Mouse (Mus musculus) erythroid progenitor cell, adult 5-6 weeks (primary cell): Measurements from ENCODE around the gene Tnfrsf23. TPM values are rescaled to one million over a fixed set of nuclear protein-coding genes. Genes with fewer than 3 reads are reported as not detected.
"Not testable (repeated sequence)": the region's sequence is repeated elsewhere in the genome, so short reads cannot be mapped to it uniquely, and the experiment has no call there.

Source experiments
- ATAC-seq: replicated peaks from 2 replicates; pipeline ENCODE4 v1.8.0; 2016; ENCODE audit warnings: moderate number of reproducible peaks, mild to moderate bottlenecking, moderate TSS enrichment, inconsistent platforms; ENCODE audit not compliant: poor library complexity, low FRiP score, severe bottlenecking
- total RNA-seq, 2 experiments: library from RNA; stranded (forward) in 1 of 2; stranded (reverse) in 1 of 2; fragments of 150-400 nt in 1 of 2; fragments of 186-747, 209-891 nt in 1 of 2; gene quantifications; 2 replicates each; pipeline versions ENCODE4 v1.2.3 to v1.2.4; 2015 to 2017; ENCODE audit warnings: low replicate concordance in 2 of 2

Gene Tnfrsf23
- total RNA-seq, 2 experiments from 2014 or later = 0.30 TPM; not detected in 1

DNA sequence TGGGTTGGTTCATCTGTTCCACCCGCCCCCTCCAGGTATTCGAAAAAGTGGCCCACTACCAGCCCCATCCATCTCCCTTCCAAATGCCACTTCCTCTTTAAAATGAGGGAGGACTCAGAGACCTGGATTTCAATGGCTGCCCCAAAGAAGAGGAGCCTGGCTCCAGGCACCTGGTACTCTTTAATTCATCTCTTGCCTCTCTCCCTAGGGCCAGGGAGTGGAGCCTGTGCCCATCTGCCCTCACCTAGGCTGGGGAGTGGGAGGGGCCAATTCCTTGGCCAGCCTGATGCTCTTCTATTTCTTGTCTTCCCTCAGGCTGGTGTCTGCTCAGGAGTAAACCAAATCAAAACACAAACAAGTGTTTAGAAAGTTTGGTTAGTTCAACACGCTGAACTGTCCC lies 1.0 kb upstream of the Tnfrsf23 start:
- not testable (repeated sequence) for ATAC-seq

DNA sequence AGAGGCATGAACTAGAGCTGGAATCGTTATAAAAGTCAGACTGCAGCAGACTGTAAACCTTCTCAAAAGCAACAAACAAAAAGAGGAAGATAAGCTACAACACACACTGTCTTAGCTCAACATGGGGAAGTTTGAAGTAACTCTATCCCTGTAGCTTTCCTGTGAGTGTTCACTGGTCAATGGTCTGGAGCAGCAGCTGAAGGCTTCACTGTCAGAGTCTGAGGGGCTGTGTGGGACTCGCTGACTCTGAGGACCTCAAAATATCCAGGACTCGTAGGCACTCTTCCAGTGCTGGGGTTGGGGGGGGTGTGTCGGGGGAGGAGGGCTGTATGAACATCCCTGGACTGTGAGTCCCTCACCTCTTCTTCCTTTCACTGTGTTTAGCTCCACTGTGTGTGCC lies 519 bp upstream of the Tnfrsf23 start:
- not testable (repeated sequence) for ATAC-seq

DNA sequence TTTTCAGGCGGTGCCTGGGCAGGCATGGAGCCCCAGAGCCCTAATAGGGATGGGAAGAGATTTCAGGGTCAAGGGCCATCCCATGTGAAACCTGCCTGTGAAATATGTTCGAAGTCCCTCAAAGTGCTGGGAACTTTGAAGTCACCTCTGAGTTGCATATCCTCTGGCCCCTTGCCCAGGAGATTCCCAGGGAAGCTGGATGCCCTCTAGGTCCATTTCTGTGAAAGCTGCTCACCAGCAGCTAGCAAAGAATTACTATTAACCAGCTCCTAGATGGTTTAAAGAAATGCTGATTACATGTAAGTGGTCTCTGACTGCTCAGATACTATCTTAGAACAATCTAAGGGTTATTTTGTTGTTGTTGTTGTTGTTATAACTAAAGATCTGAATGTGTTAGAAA lies 1.1 kb downstream of the Tnfrsf23 start:
- ATAC-seq = not testable (repeated sequence)

DNA sequence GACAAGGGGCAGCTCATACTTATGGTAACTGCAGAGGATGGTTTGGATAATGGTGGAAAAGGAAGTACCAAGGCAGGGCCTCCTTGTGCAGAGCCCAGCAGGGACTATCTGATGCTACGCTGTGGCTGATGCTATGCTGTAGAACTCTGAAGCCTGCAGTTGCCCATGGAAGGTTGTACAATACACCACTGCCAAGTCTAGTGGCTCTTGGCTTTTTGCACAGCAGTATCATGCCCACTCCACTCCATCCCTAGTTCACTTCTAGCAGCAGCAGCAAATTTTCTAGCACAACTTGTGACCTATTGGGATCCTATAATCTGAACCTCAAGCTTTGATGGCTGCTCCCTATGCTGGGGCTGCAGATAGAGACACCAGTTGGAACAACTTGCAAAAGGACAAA lies 4.1 kb downstream of the Tnfrsf23 start:
- ATAC-seq = no peak

DNA sequence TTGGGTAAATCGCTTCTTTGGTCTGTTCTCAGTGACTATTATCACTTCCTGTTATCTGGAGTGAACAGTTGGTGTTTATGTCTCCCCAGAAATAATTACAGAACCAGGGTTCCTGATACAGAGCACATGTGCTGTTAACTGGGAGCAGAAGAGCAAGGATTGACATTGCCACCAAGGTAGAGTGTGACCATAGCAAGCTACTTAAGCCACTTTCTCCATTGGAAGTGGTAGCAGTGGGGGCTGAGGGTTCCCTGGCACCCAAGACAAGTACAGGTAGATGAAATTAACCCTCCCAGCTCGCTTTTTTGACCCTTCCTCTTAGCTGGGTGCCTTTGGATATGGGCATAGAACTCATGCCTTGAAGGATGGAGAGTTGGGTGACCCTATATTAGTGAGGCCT lies 4.8 kb downstream of the Tnfrsf23 start:
- ATAC-seq = not testable (repeated sequence)

DNA sequence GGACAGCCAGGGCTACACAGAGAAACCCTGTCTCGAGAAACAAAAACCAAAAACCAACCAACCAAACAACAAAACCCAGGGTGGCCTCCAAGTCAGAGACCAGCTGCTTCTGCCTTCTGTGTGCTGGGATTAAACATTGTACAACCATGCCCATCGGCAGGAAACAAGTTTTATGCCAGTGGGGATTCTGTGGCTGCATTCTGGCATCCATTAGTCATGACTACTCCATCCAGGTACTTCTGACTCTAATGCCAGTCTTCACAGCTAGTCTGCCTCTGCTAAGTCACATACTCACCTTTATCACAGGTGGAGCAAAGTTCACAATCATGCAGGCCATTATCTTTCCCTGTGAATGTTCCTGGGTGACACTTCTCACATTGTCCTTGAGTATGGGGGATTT lies 6.0 kb downstream of the Tnfrsf23 start:
- ATAC-seq = not testable (repeated sequence)

DNA sequence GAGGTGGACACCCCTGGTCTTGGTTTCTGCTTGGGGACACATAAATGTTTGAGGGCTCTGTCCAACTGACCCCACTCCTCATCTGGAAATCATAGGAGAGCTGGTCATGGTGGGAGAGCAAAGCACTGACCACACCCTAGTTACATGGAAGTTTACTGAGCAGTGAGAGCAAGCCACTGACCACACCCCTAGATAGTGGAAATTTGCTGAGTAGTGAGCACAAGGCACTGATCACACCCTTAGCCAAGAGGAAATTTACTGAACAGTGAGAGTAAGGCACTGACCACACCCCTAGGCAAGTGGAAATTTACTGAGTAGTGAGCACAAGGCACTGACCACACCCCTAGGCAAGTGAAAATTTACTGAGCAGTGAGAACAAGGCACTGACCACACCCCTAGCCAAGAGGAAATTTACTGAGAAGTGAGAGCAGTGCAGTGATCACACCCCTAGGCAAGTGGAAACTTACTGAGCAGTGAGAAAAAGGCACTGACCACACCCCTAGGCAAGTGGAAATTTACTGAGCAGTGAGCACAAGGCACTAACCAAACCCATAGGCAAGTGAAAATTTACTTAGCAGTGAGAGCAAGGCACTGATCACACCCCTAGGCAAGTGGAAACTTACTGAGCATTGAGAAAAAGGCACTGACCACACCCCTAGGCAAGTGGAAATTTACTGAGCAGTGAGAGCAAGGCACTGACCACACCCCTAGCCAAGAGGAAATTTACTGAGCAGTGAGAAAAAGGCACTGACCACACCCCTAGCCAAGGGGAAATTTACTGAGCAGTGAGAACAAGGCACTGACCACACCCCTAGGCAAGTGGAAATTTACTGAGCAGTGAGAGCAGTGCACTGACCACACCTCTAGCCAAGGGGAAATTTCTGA lies 19.0 kb downstream of the Tnfrsf23 start:
- peak; percentile 70 for ATAC-seq

DNA sequence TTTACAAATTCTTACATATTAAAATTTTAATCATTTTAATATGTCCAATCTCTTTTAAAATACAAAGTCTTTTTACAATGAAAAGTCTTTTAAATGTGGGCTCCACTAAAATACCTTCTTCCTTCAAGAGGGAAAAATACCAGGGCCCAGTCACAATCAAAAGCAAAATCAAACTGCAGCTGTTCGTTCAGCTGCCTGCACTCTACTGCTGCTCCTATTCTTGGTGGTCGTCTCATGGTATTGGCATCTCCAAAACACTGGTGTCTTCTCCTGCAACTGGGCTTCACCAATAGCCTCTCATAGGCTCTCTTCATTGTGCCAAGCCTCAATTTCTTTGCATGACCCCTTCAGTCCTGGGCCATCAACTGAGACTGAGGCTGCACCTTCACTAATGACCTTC lies 22.2 kb downstream of the Tnfrsf23 start:
- no peak for ATAC-seq

DNA sequence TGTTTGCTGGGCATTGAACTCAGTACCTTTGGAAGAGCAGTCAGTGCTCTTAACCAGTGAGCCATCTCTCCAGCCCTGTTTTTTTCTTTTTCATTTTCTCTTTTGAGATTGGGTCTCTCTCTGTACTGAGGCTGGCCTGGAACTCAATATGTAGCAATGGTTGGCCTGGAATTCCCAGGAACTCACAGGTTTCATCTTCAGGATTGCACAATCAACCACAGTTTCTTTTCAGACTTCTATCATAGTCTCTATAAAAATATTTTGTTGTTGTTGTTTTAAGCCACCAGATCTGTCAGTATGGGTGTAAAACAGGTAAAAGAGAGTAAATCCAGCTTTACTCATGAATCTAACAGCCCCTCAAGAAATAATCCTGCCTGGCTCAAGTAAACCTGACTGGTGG lies 24.9 kb downstream of the Tnfrsf23 start:
- ATAC-seq = no peak

DNA sequence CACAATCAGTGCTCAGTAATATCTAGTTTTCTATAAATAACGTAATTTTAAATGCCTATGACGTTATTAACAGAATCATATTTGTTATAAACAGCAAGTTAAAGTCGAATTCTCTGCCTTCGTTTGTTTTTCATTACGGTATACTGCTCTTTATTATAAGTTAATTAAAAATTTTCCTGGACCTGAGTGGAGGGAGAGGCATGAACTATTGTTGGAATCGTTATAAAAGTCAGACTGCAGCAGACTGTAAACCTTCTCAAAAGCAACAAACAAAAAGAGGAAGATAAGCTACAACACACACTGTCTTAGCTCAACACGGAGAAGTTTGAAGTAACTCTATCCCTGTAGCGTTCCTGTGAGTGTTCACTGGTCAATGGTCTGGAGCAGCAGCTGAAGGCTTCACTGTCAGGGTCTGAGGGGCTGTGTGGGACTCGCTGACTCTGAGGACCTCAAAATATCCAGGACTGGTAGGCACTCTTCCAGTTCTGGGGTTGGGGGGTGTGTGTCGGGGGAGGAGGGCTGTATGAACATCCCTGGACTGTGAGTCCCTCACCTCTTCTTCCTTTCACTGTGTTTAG lies 35.8 kb downstream of the Tnfrsf23 start:
- ATAC-seq = not testable (repeated sequence)

DNA sequence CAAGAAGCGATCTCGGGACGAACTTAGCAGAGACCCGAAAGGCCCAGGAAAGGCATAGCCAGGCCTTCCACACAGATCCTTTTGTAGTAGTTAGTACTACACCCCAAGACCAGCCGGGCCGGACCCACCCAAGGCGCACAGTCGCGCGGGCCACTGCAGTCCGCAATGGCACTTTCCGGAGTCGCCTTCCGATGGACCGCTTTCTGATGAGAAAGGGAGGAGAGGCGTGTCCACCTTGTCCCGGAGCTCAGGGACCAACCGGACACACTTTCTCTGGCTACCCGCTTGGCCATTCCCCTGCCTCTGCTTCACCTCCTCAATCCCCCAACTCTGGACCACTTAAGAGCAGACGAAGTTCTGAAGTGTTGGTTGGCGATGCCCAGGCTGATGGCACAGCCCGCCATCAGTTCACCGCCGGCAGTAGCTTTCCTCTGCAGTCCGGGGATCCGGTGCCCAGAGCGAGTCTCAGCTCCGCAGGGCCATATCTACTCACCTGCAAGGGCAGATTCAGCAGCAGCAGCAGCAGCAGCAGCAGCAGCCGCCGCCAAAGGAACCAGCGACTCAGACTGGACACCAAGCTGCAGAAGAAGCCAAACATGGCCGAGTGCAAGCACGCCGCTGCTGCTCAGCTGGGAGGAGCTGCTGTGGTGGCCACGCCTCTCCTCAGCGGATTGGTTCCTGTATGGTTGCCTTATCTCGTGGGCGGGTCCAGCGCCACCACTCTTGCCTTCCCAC lies 36.5 kb downstream of the Tnfrsf23 start, which contains the start of gene Tnfrsf22:
Gene Tnfrsf22, minus strand, starts transcription at position 628 of the 735 bp plus-strand sequence.
- peak; percentile 99 for ATAC-seq

DNA sequence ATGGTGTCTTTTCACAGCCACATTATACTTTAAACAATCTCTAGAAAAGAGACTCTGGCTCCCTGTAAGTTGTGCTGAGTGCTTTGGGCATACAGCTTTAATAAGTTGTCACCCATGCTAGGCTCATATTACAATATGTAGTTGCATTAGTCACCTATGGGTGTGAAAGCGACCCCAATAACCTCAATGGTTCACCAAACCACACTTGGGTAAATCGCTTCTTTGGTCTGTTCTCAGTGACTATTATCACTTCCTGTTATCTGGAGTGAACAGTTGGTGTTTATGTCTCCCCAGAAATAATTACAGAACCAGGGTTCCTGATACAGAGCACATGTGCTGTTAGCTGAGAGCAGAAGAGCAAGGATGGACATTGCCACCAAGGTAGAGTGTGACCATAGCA lies 41.7 kb downstream of the Tnfrsf23 start:
- not testable (repeated sequence) for ATAC-seq

DNA sequence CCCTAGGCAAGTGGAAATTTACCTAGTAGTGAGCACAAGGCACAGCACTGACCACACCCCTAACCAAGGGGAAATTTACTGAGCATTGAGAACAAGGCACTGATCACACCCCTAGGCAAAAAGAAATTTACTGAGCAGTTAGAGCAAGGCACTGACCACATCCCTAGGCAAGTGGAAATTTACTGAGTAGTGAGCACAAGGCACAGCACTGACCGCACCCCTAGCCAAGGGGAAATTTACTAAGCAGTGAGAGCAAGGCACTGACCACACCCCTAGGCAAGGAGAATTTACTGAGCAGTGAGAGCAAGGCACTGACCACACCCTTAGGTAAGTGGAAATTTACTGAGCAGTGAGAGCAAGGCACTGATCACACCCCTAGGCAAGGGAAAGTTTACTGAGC lies 49.0 kb downstream of the Tnfrsf23 start:
- ATAC-seq = no peak

DNA sequence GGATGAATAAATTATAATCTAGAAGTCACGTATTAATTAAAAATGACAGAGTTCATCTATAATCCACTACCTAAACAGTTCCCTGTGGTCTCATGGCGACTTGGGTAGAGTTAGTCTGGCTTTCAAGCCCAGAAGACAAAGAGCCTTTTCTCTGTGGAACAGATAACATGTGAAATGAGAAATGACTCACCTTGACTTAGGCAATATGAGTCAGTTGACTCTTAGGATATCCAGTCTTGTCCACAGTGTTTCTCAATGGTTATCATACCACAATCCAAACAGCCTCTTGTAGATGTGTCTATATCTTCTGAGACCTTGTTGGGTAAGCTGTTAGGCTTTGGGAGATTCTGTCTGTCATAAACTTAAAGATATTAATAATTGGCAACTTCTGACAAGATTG lies 54.2 kb downstream of the Tnfrsf23 start:
- no peak for ATAC-seq

DNA sequence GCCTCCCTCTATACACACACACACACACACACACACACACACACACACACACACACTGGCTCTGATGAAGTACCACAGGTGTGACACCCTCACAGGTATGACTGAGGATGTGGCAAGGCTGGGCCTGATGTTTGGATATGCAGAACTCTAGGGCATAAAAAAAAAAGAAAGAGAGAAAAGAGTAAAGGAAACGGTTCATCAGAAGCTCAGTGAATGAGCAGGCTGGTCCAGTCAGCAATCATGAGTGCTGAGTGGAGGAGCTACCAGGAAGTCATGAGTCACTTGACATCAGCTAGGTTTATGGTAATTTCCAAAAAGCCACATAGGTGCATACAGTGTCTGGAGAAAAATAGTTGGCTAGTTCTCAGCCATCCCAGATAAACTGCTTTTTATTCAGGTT lies 56.2 kb downstream of the Tnfrsf23 start:
- no peak for ATAC-seq

DNA sequence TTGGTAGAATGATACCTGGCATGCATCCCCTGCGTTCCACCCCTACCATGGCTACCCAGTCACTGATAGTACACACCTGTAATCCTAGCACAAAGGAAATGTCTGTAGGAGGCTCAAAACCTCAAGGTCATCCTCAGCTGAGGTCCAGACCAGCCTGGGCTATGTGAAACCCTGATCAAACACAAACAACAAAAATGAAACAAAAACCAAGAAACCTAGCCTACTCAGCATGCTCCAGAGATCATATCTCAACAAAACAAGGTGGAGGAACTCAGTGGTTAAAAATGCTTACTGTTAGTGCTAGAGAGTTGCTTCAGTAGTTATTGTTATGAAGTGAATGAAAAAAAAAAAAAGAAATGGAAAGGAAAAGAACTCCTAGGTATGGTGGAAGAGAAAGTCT lies 57.1 kb downstream of the Tnfrsf23 start, which contains the start of gene Tnfrsf26:
Gene Tnfrsf26, minus strand, starts transcription at position 183 of the 400 bp plus-strand sequence.
- no peak for ATAC-seq

DNA sequence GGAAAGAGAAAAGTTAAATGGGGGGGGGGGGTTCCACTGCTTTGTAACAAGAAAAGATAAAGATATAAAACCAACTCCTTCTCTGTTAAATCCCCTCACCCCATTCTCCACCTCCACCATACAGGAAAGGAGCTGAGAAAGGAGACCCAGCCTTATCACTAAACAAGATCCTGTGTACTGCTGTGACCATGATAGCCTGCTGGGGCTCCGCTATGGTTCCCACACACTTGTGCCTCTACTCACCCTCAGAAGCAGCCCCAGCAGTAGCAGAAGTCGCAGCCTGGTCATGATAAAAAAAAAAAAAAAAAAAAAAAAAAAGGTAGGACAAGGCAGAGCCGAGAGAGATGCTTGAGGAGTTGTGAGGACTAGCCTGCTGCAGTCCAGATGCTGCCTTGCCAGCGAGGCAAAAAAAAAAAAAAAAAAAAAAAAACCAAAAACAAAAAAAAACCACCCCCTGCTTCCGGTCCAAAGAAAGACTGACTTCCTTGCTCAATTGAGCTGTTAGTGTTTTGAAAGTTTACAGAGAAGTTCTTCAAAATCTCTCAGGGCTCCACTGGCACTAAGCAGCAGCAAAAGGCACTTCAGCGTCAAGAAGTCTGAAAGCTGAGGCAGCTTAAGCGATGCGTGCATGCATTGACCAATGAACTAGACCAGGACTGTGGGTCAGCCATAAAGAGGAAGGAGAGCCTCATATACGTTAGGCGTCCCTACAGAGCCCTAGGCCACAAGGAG lies 58.0 kb downstream of the Tnfrsf23 start:
- ATAC-seq = no peak

DNA sequence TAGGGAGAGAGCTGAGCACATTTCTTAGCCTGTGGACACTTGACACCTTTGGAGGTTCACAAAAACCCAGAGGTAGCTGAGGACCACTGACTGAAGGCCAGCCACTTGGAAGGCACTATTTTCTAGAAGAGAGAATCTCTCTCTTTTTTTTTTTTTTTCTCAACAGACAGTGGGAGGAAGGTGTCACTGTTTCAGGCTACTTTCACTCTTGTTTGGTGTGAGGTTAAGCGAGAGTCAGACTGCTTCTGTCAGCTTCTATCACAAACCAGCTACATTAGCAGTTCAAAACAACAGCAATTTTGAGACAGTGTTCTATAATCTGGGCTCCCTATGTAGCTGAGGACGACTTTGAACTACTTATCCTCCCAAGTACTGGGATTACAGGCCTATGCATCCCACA lies 59.5 kb downstream of the Tnfrsf23 start:
- ATAC-seq = no peak

DNA sequence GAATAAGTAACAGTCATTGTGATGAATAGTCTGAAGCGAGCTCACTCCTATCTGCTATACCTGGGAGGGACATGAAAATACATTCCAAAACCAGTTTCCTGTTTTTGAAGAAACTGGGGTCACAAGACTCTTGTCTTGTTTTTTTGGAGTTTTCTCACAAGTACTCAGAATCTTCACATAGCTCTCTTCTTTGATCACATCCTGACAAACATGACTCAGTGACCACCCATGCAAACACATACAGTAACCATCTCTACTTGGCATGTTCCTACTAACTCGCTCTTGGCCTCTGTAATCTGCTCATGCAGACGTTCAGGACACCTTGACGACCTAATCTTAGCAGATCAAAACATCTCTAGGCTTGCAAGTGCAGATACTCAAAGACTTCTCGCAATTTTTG lies 60.5 kb downstream of the Tnfrsf23 start:
- ATAC-seq = no peak

DNA sequence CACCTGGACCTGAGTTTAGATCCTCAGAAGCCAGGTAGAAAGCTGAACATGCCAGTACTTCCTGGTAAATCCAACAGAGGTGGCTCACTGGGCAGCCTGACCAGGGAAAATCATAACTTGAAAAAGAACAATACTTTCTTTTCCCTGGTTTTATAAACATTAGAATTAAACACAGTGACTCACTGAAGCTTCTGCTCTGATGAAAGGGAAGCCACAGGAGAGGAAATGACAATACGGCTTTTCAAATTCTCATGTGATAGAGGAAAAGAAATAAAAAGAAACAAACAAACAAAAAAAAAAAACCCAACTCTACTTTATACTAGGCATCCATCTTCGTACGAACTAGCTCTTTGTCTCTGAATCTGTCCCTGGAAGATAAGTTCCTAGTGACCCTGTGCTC lies 61.1 kb downstream of the Tnfrsf23 start:
- ATAC-seq = no peak
